Mouse (Mus musculus) spleen, adult 2 months (tissue): ENCODE data around the gene Cnr1.

Experiments
- CTCF ChIP-seq: fragments of 200-500 bp; IDR thresholded peaks from 2 replicates; pipeline ENCODE4 v1.5.1; 2011; ENCODE audit warnings: mild to moderate bottlenecking, inconsistent platforms; ENCODE audit not compliant: insufficient read depth, insufficient read length, insufficient replicate concordance; ENCODE audit errors: extremely low read depth
- POLR2A ChIP-seq: fragments of 200-500 bp; IDR thresholded peaks from 2 replicates; pipeline ENCODE4 v1.6.1; 2011; ENCODE audit warnings: low read depth, low read length, inconsistent platforms

DNA sequence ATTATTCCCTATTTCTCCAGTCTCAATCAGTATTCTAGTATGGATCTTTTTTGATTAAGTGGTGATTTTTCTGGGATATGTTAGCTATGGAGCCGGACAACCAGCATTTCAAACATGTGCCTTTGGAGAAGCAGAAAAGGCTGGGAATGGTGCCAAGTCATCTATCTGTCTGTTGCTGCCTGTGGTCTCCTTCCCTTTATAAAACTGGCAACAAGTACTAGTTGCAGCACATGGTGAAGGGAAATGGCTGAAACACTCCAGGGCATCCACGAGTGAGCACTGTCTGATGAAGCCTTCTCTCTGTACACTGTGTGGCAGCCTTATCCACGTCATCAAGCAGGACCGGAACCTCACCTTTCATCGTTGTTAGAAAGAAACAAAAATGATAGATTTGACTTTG lies 8.7 kb upstream of the Cnr1 start:
- TF ChIP-seq CTCF = no peak
- TF ChIP-seq POLR2A = no peak
